Mouse (Mus musculus) macrophage (primary cell): ENCODE data around the gene Cd5. TPM values are rescaled to one million over a fixed set of nuclear protein-coding genes. Genes with fewer than 3 reads are reported as not detected.

Experiments
- H3K27ac ChIP-seq: fragments of 350-480 bp; formaldehyde crosslinking; 2 replicates; pipeline ENCODE4 v1.9.0; 2021
- H3K36me3 ChIP-seq: fragments of 350-480 bp; formaldehyde crosslinking; 2 replicates; pipeline ENCODE4 v1.9.0; 2021; ENCODE audit errors: inconsistent target
- H3K4me3 ChIP-seq: fragments of 350-480 bp; formaldehyde crosslinking; 2 replicates; pipeline ENCODE4 v1.9.0; 2021; ENCODE audit errors: inconsistent target
- H3K79me2 ChIP-seq: fragments of 350-480 bp; formaldehyde crosslinking; 2 replicates; pipeline ENCODE4 v1.9.0; 2021; ENCODE audit errors: inconsistent target
- WGBS: methylation state at CpG from one replicate; pipeline ENCODE4 v1.1.7; 2026; ENCODE audit warnings: inconsistent platforms; ENCODE audit not compliant: missing documents; 5-methylcytosine and 5-hydroxymethylcytosine counted together
- polyA plus RNA-seq: library from polyadenylated mRNA; stranded (reverse); fragments of 250-400 nt; gene quantifications from 3 replicates; pipeline ENCODE4 v1.2.4, GENCODE M21; 2018; ENCODE audit warnings: inconsistent platforms

Gene Cd5
- polyA plus RNA-seq, 1 experiment from 2014 or later = 0.42 TPM

- no peaks in the 10 kb centered on the region for H3K79me2 ChIP-seq
- no peak overlapping the region for H3K4me3 ChIP-seq
- 91% methylated on average over 13 of the region's 13 CpGs for WGBS
- H3K36me3 ChIP-seq = no peaks in the 10 kb centered on the region
- H3K27ac ChIP-seq = no peak overlapping the region
These were observed 14.0 kb downstream of the Cd5 start for GRCm38 (mm10) chr19:10724629-10725363.

GRCm38 (mm10) chr19:10723649-10724048, 15.2 kb downstream of the Cd5 start:
- no peak overlapping the region for H3K4me3 ChIP-seq
- H3K27ac ChIP-seq = no peak overlapping the region
- no peaks in the 10 kb centered on the region for H3K79me2 ChIP-seq
- WGBS = 92% methylated on average over 5 of the region's 5 CpGs
- no peaks in the 10 kb centered on the region for H3K36me3 ChIP-seq

DNA sequence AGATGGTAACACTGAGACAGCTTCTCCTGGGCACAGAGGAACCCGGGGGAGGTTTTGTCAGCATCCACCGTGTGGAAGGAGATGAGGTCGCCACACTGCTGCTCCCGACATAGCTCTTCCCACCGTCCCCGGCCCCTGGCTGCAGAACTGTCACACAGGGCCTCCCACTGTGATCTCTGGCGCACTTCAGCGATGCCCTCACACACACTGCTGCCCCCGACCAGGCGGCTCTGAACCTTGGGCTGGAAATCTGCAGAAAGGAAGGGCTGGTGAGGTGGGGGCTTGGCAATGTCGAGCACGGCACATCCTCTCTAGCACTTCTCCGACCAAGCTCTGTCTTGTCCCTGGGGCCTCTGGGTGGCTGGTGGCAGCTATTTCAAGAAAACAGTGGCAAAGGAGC, 15.7 kb downstream of the Cd5 start:
- WGBS = 74% methylated on average over 13 of the region's 13 CpGs
- Histone ChIP-seq H3K36me3 (no peaks in the 10 kb centered on the region), H3K4me3 (no peak overlapping the region), H3K27ac (no peak overlapping the region), H3K79me2 (no peaks in the 10 kb centered on the region)

DNA sequence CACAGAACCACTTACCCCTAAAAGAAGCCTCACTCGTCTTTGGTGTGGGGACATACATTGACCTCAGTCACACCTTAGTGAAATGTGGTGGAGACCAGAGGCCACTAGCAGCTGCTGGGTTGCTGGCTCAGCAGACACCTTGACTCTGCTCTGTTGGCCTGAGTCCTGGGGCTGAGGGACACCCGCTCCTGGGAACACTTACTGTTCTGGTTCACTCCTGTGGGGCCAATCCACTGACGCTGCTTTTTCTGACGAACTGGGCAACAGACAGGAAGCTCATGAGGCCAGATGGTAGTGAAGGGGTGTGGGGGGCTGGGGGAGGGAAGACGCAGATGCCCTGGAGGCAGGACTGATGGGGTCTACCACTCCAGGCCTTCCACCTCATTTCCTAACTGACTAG, 17.7 kb downstream of the Cd5 start:
- Histone ChIP-seq H3K36me3 (no peaks in the 10 kb centered on the region), H3K27ac (no peak overlapping the region), H3K79me2 (no peaks in the 10 kb centered on the region), H3K4me3 (no peak overlapping the region)
- WGBS = 29% methylated on average over 5 of the region's 5 CpGs

GRCm38 (mm10) chr19:10720524-10720923, 18.3 kb downstream of the Cd5 start:
- H3K79me2 ChIP-seq = no peaks in the 10 kb centered on the region
- H3K4me3 ChIP-seq = no peak overlapping the region
- H3K36me3 ChIP-seq = no peaks in the 10 kb centered on the region
- H3K27ac ChIP-seq = no peak overlapping the region
- 59% methylated on average over 3 of the region's 3 CpGs for WGBS

DNA sequence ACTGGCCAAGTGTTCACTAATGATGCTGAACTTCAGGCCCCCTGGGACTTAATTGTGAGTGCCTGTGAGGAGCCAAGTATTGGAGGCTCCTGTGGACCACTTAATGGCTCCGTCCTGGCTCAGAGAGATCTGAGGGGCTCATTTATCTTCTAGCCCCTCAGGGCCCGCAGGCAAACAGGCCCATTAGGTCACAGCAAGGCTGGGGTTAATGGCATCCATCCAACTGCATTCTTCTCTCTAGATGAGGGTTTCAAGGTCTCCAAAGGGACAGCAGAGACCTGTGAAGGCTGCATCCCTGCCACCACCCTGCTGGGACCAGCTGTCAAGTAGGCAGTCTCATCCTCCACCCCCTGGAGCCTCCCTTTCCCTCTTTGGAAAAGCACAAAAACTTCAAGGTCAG, 19.1 kb downstream of the Cd5 start:
- WGBS = 100% methylated on average over 2 of the region's 2 CpGs
- Histone ChIP-seq H3K27ac (no peak overlapping the region), H3K4me3 (no peak overlapping the region), H3K36me3 (no peaks in the 10 kb centered on the region), H3K79me2 (no peaks in the 10 kb centered on the region)

DNA sequence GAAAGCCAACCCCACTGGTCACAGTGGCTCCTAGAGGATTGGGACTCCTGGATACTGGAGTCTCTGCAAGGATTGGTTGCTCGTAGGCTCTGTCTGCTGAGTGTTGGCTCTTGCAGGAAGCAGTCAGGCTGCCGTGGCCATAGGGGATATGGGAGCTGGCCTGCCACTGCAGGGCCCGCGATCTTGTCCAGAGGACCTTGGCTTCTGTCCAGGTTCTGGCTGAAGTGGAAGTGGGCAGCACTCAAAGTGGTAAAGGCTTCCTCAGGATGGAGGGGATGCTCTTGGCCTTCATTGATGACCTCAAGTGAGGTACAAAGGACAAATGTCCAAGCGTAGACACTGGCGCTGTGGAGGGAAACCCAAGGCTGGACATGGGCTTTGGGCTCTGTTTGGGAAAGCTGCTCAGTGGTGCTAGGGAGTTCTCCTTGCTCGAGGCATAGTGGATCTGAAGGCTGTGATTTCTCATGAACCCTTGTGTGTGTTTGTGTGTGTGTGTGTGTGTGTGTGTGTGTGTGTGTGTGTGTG, 20.5 kb downstream of the Cd5 start:
- Histone ChIP-seq H3K79me2 (no peaks in the 10 kb centered on the region), H3K4me3 (no peak overlapping the region), H3K27ac (no peak overlapping the region), H3K36me3 (peaks cover 8% of the 10 kb centered on the region)
- WGBS = 66% methylated on average over 7 of the region's 7 CpGs

GRCm38 (mm10) chr19:10715476-10715875, 23.3 kb downstream of the Cd5 start:
- 74% methylated on average over 6 of the region's 6 CpGs for WGBS
- H3K27ac ChIP-seq = no peak overlapping the region
- H3K4me3 ChIP-seq = no peak overlapping the region
- peaks cover 36% of the 10 kb centered on the region for H3K36me3 ChIP-seq
- H3K79me2 ChIP-seq = no peaks in the 10 kb centered on the region

DNA sequence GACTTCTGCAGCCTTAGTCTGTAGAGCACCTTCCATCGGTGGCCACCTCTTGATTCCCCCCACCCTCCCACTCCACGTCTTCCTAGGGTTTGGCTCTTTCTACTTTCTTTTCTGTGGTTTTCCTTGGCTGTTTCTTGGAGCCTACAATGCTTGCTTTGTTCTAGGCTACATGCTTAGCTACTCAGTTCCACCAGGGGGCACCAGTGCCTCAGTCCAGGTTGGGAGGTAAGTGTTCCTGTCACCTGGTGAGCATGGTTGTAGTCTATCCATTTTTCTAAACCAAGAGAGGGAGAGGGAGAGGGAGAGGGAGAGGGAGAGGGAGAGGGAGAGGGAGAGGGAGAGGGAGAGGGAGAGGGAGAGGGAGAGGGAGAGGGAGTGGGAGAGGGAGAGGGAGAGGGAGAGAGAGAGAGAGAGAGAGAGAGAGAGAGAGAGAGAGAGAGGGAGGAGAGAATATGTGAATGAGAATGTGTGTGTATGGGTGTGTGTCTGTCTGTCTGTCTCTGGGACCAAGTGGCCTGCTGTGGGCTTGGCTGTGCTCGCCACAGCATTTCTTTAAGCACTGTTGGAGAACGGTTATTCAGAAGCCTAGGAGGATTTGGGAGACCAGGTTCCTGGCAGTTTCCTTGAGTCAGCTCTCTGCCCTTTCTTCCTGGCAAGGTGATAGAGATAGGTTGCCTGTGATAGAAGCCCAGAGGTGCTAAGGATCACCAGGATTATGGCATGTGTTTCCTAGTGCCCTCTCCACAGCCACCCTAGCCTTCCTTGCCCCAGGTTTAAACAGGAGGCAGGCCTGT, 23.9 kb downstream of the Cd5 start:
- Histone ChIP-seq H3K27ac (no peak overlapping the region), H3K79me2 (no peaks in the 10 kb centered on the region), H3K36me3 (peaks cover 42% of the 10 kb centered on the region), H3K4me3 (no peak overlapping the region)
- 61% methylated on average over 4 of the region's 4 CpGs for WGBS

DNA sequence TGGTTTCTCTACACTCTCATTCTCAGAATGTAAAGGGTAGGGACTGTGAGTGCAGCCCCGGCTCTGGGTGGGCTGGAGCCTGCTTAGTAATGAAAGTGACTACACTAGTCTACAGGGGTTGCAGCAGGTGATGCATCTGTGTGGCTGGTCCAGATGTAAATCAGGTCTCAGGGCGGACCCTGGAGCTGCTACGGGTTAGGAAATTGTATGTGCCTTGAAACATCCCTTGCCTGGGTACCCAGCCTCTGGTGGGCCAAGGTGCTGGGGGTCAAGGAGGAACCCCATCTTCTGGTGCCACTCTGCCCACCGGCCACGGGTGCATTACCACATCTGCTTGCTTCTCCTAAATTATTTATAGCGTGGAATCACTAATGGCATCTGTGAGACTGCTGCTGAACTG, 24.6 kb downstream of the Cd5 start:
- WGBS = 87% methylated on average over 6 of the region's 6 CpGs
- H3K4me3 ChIP-seq = no peak overlapping the region
- H3K36me3 ChIP-seq = peaks cover 45% of the 10 kb centered on the region
- no peak overlapping the region for H3K27ac ChIP-seq
- H3K79me2 ChIP-seq = no peaks in the 10 kb centered on the region

GRCm38 (mm10) chr19:10713551-10713950, 25.3 kb downstream of the Cd5 start:
- no peaks in the 10 kb centered on the region for H3K79me2 ChIP-seq
- no peak overlapping the region for H3K27ac ChIP-seq
- peaks cover 45% of the 10 kb centered on the region for H3K36me3 ChIP-seq
- WGBS = 93% methylated on average over 10 of the region's 10 CpGs
- H3K4me3 ChIP-seq = no peak overlapping the region

- 95% methylated on average over 12 of the region's 12 CpGs for WGBS
- H3K36me3 ChIP-seq = peaks cover 52% of the 10 kb centered on the region
- H3K79me2 ChIP-seq = no peaks in the 10 kb centered on the region; the same call in 1 of the 2 replicates
- no peak overlapping the region for H3K4me3 ChIP-seq
- H3K27ac ChIP-seq = no peak overlapping the region
These were observed 26.2 kb downstream of the Cd5 start for GRCm38 (mm10) chr19:10712646-10713045.

- 90% methylated on average over 5 of the region's 7 CpGs for WGBS
- H3K4me3 ChIP-seq = no peak overlapping the region
- H3K79me2 ChIP-seq = peaks cover 4% of the 10 kb centered on the region; the same call in 1 of the 2 replicates
- no peak overlapping the region for H3K27ac ChIP-seq
- peaks cover 57% of the 10 kb centered on the region for H3K36me3 ChIP-seq
These were observed 26.6 kb downstream of the Cd5 start for GRCm38 (mm10) chr19:10712194-10712593.

DNA sequence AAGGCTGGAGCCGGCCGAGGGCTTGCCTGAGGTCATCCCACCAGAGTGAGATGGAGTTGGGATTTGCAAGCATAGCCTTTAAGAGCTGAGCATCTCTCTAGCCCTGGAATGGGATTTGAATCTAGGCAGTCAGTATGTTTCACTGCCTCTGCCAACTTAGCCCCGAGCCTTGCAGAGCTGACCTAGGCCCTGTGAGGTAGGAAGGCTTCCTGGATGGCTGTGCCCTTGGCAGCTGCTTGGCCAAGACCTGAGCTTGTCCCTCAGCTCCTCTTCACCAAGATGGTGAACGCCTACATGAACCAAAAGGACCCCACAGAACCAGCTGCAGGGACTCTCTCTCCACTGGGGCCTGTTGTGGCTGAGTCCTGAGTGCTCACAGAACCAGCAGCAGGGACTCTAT, 28.1 kb downstream of the Cd5 start:
- Histone ChIP-seq H3K27ac (no peak overlapping the region), H3K79me2 (peaks cover 18% of the 10 kb centered on the region; the same call in 1 of the 2 replicates), H3K36me3 (peaks cover 69% of the 10 kb centered on the region), H3K4me3 (no peak overlapping the region)
- 97% methylated on average over 4 of the region's 4 CpGs for WGBS

GRCm38 (mm10) chr19:10710088-10710511, 28.7 kb downstream of the Cd5 start:
- 54% methylated on average over 9 of the region's 9 CpGs for WGBS
- H3K79me2 ChIP-seq = peaks cover 25% of the 10 kb centered on the region
- H3K4me3 ChIP-seq = no peak overlapping the region
- no peak overlapping the region for H3K27ac ChIP-seq
- H3K36me3 ChIP-seq = peaks cover 69% of the 10 kb centered on the region
